Mouse (Mus musculus) C2C12 (cell line): ENCODE measurements at regions not wholly inside any gene's neighbourhood (a gene's known extent, or its start where the extent isn't known, plus 50 kb on each side); places are given as distances from the start of the nearest gene placed in this dataset.
A peak's percentile ranks its signal among the peaks of the same experiment; 100 is the strongest.

Experiments
- H3K27me3 ChIP-seq: one replicate; pipeline ENCODE4 v1.6.1; 2011; ENCODE audit not compliant: control insufficient read depth, insufficient read depth, insufficient read length
- H3K36me3 ChIP-seq: one replicate; pipeline ENCODE4 v1.6.1; 2011; ENCODE audit not compliant: control insufficient read depth, insufficient read depth
- H3K4me3 ChIP-seq: one replicate; pipeline ENCODE4 v1.5.1; 2011; ENCODE audit warnings: mild to moderate bottlenecking, control low read depth; ENCODE audit not compliant: poor library complexity, insufficient read depth, severe bottlenecking
- H3K79me2 ChIP-seq: one replicate; pipeline ENCODE4 v1.6.1; 2011; ENCODE audit not compliant: control insufficient read depth, insufficient read depth
- H3K79me3 ChIP-seq: one replicate; pipeline ENCODE4 v1.6.1; 2011; ENCODE audit warnings: low read depth, control low read depth
- H3ac ChIP-seq: one replicate; pipeline ENCODE3; 2011; ENCODE audit warnings: low read depth; ENCODE audit not compliant: control insufficient read depth, insufficient read length
- CEBPB ChIP-seq: IDR thresholded peaks from one replicate; pipeline ENCODE4 v1.6.1; 2011; ENCODE audit warnings: low read depth, mild to moderate bottlenecking, control low read depth, moderate library complexity
- CTCF ChIP-seq: IDR thresholded peaks from one replicate; pipeline ENCODE4 v1.5.1; 2011; ENCODE audit not compliant: control insufficient read depth, insufficient read depth, insufficient read length
- FOSL1 ChIP-seq: IDR thresholded peaks from one replicate; pipeline ENCODE4 v1.8.0; 2011; ENCODE audit warnings: mild to moderate bottlenecking, low read length; ENCODE audit not compliant: poor library complexity, insufficient read depth, severe bottlenecking
- MAX ChIP-seq: IDR thresholded peaks from one replicate; pipeline ENCODE4 v1.6.1; 2011; ENCODE audit warnings: mild to moderate bottlenecking, control low read depth
- MYOD1 ChIP-seq: IDR thresholded peaks from one replicate; pipeline ENCODE4 v1.6.1; 2011; ENCODE audit warnings: low read depth; ENCODE audit not compliant: control insufficient read depth, insufficient read length
- MYOG ChIP-seq: IDR thresholded peaks from one replicate; pipeline ENCODE4 v1.6.1; 2011; ENCODE audit not compliant: control insufficient read depth, insufficient read length; ENCODE audit errors: extremely low read depth
- USF1 ChIP-seq: IDR thresholded peaks from one replicate; pipeline ENCODE4 v1.6.1; 2011; ENCODE audit warnings: low read depth, mild to moderate bottlenecking, control low read depth, moderate library complexity

- Histone ChIP-seq H3K27me3 (no peaks in the 10 kb centered on the region), H3K4me3 (no peak overlapping the region), H3K36me3 (no peaks in the 10 kb centered on the region), H3K79me3 (no peaks in the 10 kb centered on the region), H3K79me2 (no peaks in the 10 kb centered on the region), H3ac (no peak overlapping the region)
- TF ChIP-seq FOSL1 (no peak), CEBPB (no peak), MYOG (no peak), USF1 (no peak), CTCF (no peak), MYOD1 (no peak), MAX (no peak)
Measured at GRCm38 (mm10) chr9:94361011-94361410, 176.9 kb downstream of the 1190002N15Rik start.

- no peaks in the 10 kb centered on the region for H3K27me3 ChIP-seq
- H3K79me2 ChIP-seq = no peaks in the 10 kb centered on the region
- no peak overlapping the region for H3ac ChIP-seq
- no peaks in the 10 kb centered on the region for H3K36me3 ChIP-seq
- H3K79me3 ChIP-seq = no peaks in the 10 kb centered on the region
- H3K4me3 ChIP-seq = no peak overlapping the region
- TF ChIP-seq MAX (no peak), MYOD1 (no peak), CEBPB (no peak), FOSL1 (no peak), MYOG (no peak), CTCF (no peak), USF1 (no peak)
Measured at GRCm38 (mm10) chr9:94358150-94358549, 179.7 kb downstream of the 1190002N15Rik start.

GRCm38 (mm10) chr9:94342011-94342410 lies 195.9 kb downstream of the 1190002N15Rik start:
- Histone ChIP-seq H3ac (no peak overlapping the region), H3K79me2 (no peaks in the 10 kb centered on the region), H3K27me3 (no peaks in the 10 kb centered on the region), H3K4me3 (no peak overlapping the region), H3K79me3 (no peaks in the 10 kb centered on the region), H3K36me3 (no peaks in the 10 kb centered on the region)
- TF ChIP-seq MYOG = no peak
- no peak for TF ChIP-seq MYOD1
- no peak for TF ChIP-seq MAX
- TF ChIP-seq USF1 = no peak
- no peak for TF ChIP-seq FOSL1
- no peak for TF ChIP-seq CEBPB
- no peak for TF ChIP-seq CTCF

- Histone ChIP-seq H3K36me3 (no peaks in the 10 kb centered on the region), H3K27me3 (no peaks in the 10 kb centered on the region), H3K79me2 (no peaks in the 10 kb centered on the region), H3K79me3 (no peaks in the 10 kb centered on the region), H3ac (no peak overlapping the region), H3K4me3 (no peak overlapping the region)
- TF ChIP-seq MYOD1 (no peak), MYOG (no peak), CTCF (no peak), CEBPB (no peak)
Measured at GRCm38 (mm10) chr9:94341531-94341930, 196.3 kb downstream of the 1190002N15Rik start.

- H3K79me2 ChIP-seq = no peaks in the 10 kb centered on the region
- H3K36me3 ChIP-seq = no peaks in the 10 kb centered on the region
- TF ChIP-seq MYOD1 = peak; percentile 8
- TF ChIP-seq FOSL1 = peak; percentile 85
- TF ChIP-seq CEBPB = no peak
- TF ChIP-seq MYOG = no peak
- H3K79me3 ChIP-seq = no peaks in the 10 kb centered on the region
- H3K27me3 ChIP-seq = no peaks in the 10 kb centered on the region
- H3ac ChIP-seq = no peak overlapping the region
- no peak overlapping the region for H3K4me3 ChIP-seq
Measured at GRCm38 (mm10) chr9:94333450-94333849, 204.4 kb downstream of the 1190002N15Rik start.

GRCm38 (mm10) chr9:94323011-94323410 lies 214.9 kb downstream of the 1190002N15Rik start:
- Histone ChIP-seq H3K27me3 (no peaks in the 10 kb centered on the region), H3ac (no peak overlapping the region), H3K4me3 (no peak overlapping the region), H3K79me3 (no peaks in the 10 kb centered on the region), H3K36me3 (no peaks in the 10 kb centered on the region), H3K79me2 (no peaks in the 10 kb centered on the region)
- TF ChIP-seq CTCF (no peak), MAX (no peak)

- no peaks in the 10 kb centered on the region for H3K27me3 ChIP-seq
- TF ChIP-seq MYOG (no peak), CEBPB (no peak), FOSL1 (no peak), CTCF (no peak), MAX (no peak)
- no peaks in the 10 kb centered on the region for H3K79me2 ChIP-seq
- H3K4me3 ChIP-seq = no peak overlapping the region
- H3K79me3 ChIP-seq = no peaks in the 10 kb centered on the region
- no peaks in the 10 kb centered on the region for H3K36me3 ChIP-seq
- H3ac ChIP-seq = no peak overlapping the region
Measured at GRCm38 (mm10) chr9:94302575-94302974, 235.3 kb downstream of the 1190002N15Rik start.
